Mouse (Mus musculus) cerebellum, adult 9-10 months (tissue): Measurements from ENCODE around the gene Tspan5.

Experiments used
- DNase-seq: peaks from one replicate; pipeline ENCODE4 v3.0.0; 2022

Gene Tspan5

DNA sequence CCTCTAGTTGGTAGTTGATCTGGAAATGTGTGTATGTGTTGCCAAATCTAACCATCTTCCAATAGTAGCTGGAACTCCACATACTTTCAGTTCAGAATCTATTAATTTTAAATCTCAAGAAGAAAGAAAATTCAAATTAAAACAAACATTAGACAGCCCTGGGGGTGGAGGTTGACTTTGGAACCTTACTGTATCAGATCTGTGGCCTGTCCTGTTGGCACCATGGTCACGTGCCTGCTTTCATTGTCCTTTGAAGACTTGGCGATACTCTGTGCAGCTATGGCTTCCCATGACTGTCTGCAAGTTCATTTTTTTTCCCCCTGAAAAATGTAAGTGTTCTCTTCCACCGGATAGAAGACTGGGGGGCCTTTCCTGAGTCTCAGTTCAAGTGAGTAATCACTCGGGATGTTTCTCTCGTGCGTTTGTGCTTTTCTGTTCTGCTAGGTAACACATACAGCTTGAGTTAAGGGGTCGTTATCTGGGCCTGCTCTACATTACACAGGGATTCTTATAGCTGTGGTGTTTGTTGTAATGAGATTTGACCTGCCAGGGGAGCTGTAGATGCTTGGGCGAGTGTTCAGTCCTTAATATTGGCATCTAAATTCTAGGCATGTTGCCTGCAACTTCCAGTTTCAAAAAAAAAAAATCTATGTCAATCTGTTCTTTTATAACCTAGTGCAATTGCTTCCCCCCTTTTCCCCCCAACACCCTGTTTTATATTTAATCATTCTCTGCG is 32.0 kb downstream of the Tspan5 start:
- DNase-seq: peak; percentile 78

DNA sequence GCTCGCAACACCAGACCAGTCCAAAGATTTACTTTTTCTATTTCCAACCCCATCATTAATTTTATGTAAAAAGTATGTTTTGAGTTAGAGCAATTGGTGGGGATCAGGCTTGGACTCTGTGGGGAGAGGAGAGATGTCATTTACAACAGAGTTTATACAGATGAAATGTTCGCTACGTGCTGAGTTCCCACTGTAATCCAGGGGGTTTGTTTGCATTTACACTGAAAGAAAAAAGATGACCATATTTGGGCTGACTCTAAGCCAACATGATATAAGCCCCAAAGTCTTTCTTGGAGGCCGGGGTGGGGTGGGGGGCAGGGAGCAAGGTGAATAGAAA is 32.6 kb downstream of the Tspan5 start:
- DNase-seq: no peak

DNA sequence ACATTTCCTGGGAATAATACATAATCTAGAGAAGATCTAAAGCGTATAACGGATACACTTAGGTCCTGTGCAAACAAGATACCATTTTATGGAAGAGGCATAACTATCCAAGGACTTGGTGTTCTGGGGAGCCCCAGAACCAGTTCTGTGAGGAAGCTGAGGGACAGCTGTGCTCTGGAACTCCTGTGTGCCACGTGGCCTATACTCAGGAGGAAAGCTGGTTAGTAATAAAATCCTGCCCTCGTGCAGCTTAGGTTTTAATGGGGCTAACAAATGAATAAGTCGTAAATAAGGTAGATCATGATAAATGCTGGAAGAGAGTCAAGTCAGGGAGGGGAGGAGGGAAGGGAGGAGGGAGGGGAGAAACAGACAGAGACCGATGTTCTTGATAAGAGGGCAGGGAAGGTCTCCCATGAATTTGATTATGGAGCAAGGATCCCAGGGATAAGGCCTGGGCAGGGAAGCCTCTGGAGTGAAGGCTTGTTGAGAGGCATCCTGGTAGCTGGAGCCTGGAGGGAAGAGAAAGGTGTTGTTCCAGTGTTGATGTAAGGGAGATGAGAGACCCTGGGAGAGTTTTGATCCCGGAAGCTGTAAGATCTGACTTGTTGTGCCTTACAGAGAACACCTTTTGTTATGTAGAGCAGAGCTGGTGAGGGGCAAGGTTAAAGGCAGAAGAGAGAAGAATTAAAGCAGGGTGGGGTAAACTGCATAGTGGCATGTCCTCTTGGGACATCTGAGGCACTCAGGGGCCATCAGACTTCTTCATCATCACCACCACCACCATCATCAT is 34.1 kb downstream of the Tspan5 start:
- DNase-seq: no peak

DNA sequence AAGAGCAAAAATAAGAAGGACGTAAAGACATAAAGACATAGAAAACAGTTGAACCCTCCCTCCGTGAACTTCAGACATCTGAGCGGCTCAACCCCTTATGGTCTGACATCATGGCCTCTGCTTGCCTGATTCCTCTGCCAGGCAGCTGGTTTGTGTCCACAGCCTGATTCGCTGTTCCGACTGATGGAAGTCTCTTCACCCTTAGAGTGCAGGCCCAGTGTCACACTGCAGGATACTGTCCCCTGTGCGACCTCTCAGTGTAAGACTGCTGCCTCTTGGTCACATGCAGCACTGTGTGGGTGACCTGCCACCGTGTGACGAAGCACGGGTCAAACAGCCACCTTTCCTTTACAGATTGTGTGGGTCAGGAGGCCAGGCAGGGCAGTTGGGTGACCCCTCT is 39.5 kb downstream of the Tspan5 start:
- no peak for DNase-seq

DNA sequence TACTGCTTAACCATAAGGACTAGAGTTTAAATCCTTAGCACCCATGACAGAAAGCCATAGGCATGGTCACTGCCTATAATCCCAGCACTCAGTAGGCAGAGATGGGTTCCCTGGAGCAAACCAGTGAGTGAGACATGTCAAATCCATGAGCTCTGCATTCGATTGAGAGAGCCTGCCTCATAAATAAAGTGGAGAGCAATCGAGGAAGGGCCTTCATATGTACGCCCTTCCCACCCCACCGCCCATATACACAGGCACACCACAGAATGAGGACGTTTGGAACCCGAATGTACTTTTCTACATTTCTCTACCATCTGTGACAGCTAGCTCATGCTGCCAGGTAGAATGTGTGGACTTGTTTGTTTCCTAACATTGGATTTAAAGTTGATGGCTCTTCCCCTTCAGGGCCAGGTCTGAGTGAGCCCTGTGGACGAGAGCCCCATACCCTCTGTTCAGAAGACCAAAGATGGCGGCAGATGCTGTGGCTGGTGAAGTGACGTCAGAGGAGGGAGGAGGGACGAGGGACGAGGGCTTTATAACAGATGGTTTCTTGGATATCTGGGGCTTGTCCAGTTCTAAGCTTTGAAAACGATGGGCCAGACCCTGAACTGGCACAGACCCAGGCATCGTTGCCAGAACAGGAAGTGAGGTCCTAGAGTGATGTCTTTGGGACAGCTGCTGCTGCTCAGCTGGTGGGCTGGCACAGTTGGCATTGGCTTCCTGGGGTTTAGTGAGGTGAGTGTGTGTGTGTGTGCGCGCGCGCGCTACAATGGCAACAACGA is 42.1 kb downstream of the Tspan5 start:
- peak; percentile 95 for DNase-seq

DNA sequence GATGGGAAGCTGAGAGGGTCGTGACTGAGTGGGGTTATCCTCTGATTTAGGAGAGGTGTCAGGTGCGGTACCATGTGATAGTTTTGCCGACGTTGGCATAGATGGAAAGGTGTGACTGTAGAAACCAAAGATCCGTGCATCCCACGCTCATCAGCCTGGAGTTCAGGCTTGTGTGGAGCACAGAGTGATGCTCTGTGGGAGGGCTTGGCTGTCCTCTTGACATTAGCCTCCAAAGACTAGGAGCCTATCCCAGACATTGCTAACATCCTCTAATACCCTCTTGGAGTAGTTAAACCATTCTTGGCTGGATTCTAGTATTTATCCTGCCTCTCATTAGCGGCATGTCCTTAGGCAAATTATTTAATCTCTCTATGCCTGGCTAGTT is 42.6 kb downstream of the Tspan5 start:
- DNase-seq: peak; percentile 90

DNA sequence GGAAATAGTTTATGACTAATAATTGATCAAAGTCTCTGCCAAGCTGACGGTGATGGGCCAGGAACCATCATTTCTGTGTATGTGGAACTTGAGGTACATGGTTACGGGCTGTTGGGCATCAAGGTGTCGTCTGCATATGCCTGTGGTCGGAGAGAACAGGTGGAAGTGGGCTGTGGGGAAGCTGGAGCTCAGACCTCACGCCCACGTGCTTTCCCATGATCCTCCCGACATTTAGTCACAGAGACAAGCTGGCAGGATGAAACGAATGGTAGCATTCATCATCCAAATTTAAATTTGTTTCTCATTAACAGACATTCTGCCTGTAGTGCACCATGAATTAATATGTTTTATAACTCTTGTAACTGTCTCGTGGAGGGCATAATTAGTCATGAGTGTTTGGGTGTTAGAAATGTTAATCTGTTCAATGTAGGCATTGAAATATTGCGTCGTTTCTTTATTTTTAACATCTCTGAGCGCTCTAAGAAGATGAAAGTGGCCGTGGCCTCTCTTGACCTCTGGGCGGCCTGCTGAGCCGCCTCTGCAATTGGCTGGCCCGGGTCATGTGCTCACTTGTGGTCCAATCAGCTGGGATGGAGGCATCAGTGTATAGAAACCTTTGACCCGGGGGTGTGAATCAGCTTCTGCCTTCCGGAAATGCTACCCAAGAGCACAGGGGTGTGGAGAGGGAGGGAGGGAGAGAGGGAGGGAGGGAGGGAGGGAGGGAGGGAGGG is 45.9 kb downstream of the Tspan5 start:
- DNase-seq: no peak

DNA sequence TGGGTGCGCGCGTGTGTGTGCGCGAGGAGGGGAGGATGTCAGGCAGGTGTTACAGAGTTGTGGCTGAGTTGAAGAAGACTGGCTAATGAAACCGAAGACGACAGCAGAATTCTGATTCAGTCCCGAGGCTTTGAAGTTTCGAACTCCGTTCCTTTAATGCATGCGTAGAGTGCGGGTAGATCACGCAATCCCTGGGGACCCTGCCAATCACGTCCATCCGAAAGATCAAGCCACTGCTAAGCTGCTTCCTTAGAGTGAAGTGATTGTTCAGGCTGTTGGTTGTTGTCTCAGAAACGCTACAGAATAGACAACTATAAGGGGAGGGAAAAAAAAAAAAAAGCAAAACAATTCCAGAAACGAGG is 46.5 kb downstream of the Tspan5 start:
- DNase-seq: no peak

DNA sequence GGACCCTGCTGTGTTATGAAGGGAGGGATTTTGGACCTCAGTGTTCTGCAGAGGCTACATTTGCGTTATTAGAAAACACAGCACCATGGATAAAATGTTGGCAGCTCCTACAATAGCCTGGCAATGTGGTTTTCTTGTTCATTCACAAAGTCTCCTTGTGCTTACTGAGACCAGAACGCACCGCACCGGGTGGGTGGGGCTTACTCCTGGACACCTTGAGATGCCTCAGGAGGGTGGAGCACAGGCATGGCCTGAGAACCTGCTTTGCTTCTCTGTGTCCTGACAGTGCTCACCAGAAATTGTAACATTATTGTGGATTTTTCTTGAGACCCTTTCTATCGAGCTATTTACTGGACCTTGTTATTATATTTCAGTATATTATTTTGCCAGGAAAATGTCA is 47.3 kb downstream of the Tspan5 start:
- DNase-seq: no peak

DNA sequence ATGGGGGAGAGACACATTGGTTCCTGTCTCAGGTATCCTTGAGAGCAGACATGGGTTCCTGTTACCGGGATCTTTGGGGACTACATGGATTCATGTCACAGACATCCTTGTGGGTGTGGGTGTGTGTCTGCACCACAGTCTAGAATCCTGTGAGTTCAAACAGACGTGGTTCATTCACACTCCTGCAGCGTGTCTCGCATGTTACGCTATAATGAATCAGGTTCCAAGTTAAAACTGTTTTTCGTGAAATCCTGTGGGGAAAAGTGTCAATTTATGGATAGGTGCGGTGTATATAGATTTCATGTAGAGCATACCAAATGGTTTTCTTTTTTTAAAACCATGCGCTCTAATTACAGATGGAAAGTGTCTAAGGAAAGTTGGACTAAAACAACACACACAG is 52.5 kb downstream of the Tspan5 start:
- DNase-seq: no peak

DNA sequence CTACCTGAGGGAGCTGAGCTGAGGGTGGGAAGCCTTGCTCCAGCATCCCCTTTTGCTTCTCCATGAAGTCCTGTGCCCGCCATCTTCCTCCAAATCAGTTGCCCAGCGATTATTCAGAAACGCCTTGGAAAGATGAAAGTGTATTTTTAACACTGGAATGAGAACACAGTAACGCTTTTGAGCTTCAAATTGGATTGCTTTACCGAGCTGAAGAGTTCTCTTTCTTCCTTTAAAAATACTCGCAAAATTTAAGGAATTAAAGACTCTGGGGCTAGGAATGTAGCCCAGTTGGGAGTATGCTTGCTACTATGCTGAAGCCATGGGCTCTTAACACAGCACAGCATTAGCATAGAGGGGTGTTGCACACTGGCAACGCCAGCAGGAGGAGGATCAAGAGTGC is 54.0 kb downstream of the Tspan5 start:
- DNase-seq: no peak

DNA sequence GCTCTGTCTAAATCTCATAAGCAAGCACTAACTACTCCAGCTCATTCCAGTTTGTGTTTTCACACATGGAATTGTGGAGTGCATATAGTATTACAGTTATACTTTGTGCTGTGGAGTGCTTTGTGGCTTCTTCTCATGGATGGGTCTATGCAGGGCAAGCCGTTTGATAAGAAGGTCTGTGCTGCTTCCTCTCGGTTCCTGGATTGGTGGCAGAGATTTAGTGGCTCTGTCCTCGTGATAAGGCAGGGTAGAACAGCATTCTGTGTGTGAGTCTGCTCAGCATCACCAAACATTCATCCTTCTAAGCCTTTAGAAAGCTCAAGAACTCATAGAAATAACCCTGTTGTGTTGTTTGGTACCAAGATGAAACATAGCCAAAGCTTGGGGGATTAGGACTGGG is 54.6 kb downstream of the Tspan5 start:
- no peak for DNase-seq

DNA sequence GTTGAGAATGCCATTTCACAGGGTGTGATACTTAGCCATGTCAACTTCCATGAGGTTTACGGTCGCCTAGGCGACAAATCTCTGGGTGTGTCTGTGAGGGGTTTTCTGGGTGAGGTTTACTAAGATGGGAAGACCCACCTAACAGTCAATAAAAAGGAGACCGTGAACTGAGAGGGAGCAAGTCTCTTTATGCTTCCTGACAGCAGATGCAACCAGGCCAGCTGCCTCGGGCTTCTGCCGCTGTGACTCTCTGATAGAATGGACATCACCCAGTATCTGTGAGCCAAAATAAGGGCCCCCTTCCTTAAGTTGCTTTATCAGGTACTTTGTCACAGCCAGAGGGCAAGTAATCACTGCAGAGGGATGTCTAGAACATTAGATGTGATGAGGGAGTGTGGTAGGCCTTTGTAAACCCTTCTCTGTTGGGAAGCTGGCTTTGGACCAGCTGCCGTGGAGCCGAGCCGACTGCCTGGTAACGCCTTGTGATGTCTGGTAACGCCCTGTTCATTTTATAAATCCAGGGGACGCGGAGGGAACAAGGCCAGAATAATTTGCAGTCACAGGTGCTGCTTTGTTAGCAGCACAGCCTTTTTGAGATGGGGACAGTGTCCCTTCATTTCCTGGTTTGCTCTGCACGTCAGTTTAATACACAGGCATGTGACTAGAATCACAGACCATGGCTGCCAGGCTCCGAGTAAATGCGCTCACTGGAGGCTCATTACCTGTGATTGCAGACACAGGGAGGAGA is 58.8 kb downstream of the Tspan5 start:
- peak; percentile 87 for DNase-seq

DNA sequence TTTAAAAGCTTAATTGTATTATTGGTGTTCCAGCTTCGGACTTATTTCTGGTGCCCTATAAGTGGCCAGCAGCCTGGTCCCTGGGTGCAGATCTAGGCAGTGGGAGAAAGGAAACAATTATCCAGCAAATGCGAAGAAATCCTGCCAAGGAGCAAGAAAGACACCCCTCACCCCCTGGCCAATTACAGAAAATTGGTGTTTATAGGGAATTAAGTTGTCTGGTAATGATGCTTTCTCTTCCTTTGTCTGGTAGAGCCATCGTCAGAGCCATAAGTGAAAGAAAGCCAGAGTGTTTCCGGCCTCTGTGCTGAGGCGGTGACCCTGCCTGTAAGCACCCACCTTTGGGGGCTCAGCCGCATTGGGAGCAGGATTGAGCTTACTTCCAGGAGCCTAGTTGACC is 59.7 kb downstream of the Tspan5 start:
- no peak for DNase-seq

DNA sequence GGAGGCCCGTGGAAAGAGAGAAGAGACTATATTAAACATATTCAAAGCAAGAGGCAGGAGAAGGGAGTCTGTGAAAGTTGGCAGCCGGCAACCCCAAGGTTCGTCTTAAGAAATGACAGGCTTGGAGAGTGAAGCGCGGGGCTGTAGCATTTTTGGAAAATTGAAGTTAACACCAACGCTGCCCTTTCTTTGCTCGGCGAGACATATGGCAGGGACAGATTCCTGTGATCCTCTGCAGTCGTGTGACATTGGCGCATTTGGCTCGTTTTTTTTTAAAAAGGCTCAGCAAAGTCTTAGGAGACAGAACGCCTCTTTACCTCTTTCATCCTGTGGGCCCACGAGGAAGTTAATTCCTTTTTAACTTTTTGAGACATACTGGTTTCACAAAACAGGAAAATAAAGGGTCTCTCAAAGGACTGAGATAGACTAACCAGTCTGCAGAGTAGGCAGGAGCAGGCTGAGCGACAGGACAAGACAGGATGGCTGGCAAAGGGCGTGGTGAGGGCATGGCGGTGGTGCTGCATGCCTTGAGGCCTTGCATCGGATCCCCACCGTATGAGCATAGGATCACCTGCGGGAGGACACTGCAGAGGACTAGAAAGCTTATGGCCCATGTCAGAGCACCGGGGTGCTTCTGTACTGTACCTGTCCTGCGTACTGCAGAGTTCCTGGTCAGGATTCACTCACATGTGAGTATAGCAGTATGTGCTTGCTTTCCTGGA is 60.9 kb downstream of the Tspan5 start:
- peak; percentile 76 for DNase-seq

DNA sequence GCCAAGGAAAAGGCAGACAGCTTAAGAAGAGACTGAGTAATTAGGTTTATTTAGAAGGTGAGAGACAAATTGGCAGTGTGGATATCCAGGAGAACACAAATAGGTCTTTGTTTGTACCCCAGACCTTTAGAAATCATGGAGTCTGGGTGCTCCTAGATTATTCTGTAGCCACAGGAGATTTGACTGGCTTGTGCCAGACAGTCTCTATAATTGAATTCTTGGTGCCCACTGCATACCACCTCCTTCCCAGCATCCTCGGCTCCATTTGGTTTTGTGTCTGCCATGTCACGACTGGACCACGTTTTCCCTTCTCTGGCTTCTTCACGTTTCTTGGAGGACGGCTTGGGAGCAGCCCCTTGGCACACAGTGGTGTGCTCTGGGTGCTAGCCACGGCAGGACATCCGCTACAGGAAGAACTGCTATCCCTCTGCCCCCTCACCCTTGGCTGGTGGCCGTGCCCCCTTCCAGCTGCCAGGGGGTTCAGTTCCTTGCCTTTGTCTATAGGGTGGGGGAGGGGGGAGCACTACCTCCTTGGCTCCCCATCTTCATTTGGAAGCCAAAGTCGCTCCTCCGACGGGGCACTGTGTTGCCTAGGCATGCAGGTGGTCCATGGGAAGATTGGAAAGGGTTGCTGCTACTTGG is 61.6 kb downstream of the Tspan5 start:
- DNase-seq: no peak

DNA sequence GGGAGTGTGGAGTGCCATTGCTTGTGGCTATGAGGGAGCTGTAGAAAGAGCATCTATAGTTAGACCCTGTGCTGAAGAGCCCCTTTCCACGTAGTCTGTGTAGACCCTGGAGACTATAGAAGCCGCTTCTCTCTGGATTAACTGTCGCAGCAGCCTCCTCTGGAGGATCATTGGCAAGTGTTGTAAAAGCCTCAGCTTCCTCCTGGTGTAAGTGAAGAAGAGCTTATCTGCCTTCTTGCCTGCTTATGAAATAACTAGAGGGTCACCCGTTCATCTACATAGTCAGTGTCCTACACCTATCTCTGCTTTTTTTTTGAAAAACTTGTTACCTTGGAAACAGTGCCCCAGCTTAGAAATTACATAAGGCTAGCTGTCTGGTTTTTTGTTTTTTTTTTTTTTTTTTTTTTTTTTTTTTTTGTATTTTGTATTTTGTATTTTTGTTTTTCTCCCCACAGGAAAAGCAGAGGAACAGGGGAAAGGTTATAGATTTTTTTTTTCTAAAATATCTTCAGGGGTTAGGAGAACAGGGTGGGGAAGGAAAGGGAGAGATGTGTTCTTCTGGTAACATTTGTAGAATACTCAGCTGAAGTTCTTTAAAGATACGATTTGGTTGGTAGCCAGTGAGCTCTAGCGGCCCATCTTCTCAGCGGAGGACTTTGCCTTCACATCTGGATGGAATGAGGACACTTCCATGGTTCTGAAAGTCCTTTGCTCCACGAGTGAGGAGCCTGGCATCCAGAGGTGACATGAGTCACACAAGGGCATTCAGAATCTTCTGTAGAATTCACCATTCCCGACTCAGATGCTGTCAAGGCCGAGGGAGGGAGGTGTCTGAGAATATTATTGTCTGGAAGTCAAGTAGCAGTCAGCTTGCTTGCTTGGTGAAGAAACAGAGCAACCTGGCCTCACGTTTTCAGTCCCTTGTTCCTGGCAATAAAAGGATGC is 62.4 kb downstream of the Tspan5 start:
- DNase-seq: no peak

DNA sequence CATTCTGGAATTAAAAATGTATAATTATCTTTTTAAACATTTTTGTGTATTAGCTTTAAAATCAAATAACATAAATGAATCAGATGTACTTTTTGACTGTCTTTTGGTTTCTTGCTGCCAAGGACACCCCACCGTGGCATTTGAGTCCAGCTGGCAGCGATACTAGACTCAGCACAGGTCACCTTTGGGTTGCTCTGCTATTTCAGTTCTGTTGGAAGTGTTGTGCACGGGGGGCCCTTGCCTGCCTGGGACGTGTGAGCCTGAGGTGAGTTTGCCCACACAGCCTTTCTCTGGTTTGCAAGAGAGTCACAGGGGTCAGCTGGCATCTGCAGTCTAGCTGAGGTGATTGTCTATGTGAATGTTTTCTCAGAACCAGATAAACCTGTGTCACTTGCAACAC is 65.8 kb downstream of the Tspan5 start:
- no peak for DNase-seq

DNA sequence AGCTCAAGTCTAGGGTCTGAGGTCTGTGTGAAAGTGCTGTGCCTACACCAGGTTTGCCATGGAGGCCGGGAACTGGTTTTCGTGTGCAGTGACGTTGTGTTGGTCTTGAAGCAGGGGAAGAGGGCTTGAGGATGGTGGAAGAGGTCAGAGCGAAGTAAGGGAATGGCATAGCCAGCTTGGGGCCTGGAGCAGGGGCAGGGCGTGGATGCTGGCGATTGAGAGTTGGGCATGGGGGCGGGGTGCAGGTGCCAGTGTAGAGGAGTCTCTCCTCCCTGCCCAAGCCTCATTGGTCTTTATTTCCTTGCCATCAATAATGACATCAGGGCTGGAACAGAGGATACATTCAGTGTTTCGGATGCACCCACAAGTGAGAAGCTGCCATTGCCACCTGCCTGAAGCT is 67.5 kb downstream of the Tspan5 start:
- no peak for DNase-seq

DNA sequence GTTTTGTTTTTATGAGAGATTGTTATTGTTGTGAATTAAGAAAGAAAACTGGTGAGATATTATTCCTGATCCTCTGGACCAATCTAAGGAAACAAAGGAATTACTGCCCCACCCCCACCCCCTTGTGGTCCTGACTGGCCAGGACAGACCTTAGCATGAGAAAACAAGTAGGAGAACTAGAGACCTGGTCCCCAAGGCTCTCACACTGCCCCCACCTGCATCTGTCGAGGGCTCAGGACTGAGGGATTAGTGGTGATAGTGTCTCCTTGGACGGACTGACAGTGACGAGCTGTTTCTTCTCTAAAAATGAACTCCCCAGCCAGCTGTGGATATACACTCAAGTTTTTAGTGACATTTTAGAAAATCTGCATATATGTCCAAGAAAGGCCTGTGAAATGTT is 70.6 kb downstream of the Tspan5 start:
- no peak for DNase-seq
